Mouse (Mus musculus): ENCODE results near the gene St3gal5. TPM values are rescaled to one million over a fixed set of nuclear protein-coding genes. Genes with fewer than 3 reads are reported as not detected.

Gene St3gal5
- polyA plus RNA-seq, 1 experiment, result 27.6 TPM

GRCm38 (mm10) chr6:72113093-72113702, 15.8 kb downstream of the St3gal5 start:
- Histone ChIP-seq H3K4me3 (ENCODE audit: insufficient read depth, poor library complexity, severe bottlenecking) (no peak overlapping the region), H3K36me3 (ENCODE audit: control insufficient read depth, insufficient read depth) (no peaks in the 10 kb centered on the region), H3ac (ENCODE audit: control insufficient read depth, insufficient read length, low read depth) (no peak overlapping the region), H3K79me3 (ENCODE audit: low read depth) (no peaks in the 10 kb centered on the region), H3K27me3 (ENCODE audit: control insufficient read depth, insufficient read depth, insufficient read length) (no peaks in the 10 kb centered on the region), H3K79me2 (ENCODE audit: control insufficient read depth, insufficient read depth) (peaks cover 10% of the 10 kb centered on the region)
- TF ChIP-seq CTCF (IDR thresholded peaks at IDR 0.05; ENCODE audit: control insufficient read depth, insufficient read depth, insufficient read length) (no peak), MYOD1 (IDR thresholded peaks at IDR 0.05; ENCODE audit: control insufficient read depth, insufficient read length, low read depth) (no peak), CEBPB (IDR thresholded peaks at IDR 0.05; ENCODE audit: low read depth) (no peak), FOSL1 (IDR thresholded peaks at IDR 0.05; ENCODE audit: insufficient read depth, low read length, poor library complexity, severe bottlenecking) (no peak), MAX (IDR thresholded peaks at IDR 0.05) (no peak), USF1 (IDR thresholded peaks at IDR 0.05; ENCODE audit: low read depth) (no peak), MYOG (IDR thresholded peaks at IDR 0.05; ENCODE audit: control insufficient read depth, extremely low read depth, insufficient read length) (no peak)

GRCm38 (mm10) chr6:72114902-72115301, 17.5 kb downstream of the St3gal5 start:
- peaks cover 10% of the 10 kb centered on the region for H3K79me2 ChIP-seq (ENCODE audit: control insufficient read depth, insufficient read depth)
- H3K4me3 ChIP-seq (ENCODE audit: insufficient read depth, poor library complexity, severe bottlenecking), result no peak overlapping the region
- no peaks in the 10 kb centered on the region for H3K27me3 ChIP-seq (ENCODE audit: control insufficient read depth, insufficient read depth, insufficient read length)
- TF ChIP-seq MYOG (IDR thresholded peaks at IDR 0.05; ENCODE audit: control insufficient read depth, extremely low read depth, insufficient read length) (no peak), CTCF (IDR thresholded peaks at IDR 0.05; ENCODE audit: control insufficient read depth, insufficient read depth, insufficient read length) (no peak), USF1 (IDR thresholded peaks at IDR 0.05; ENCODE audit: low read depth) (no peak), CEBPB (IDR thresholded peaks at IDR 0.05; ENCODE audit: low read depth) (no peak), MYOD1 (IDR thresholded peaks at IDR 0.05; ENCODE audit: control insufficient read depth, insufficient read length, low read depth) (no peak), FOSL1 (IDR thresholded peaks at IDR 0.05; ENCODE audit: insufficient read depth, low read length, poor library complexity, severe bottlenecking) (no peak), MAX (IDR thresholded peaks at IDR 0.05) (no peak)
- H3ac ChIP-seq (ENCODE audit: control insufficient read depth, insufficient read length, low read depth), result no peak overlapping the region
- H3K36me3 ChIP-seq (ENCODE audit: control insufficient read depth, insufficient read depth), result no peaks in the 10 kb centered on the region
- H3K79me3 ChIP-seq (ENCODE audit: low read depth), result no peaks in the 10 kb centered on the region

GRCm38 (mm10) chr6:72117322-72117968, 20.1 kb downstream of the St3gal5 start:
- H3ac ChIP-seq (ENCODE audit: control insufficient read depth, insufficient read length, low read depth), result no peak overlapping the region
- H3K79me3 ChIP-seq (ENCODE audit: low read depth), result no peaks in the 10 kb centered on the region
- no peak overlapping the region for H3K4me3 ChIP-seq (ENCODE audit: insufficient read depth, poor library complexity, severe bottlenecking)
- H3K27me3 ChIP-seq (ENCODE audit: control insufficient read depth, insufficient read depth, insufficient read length), result no peaks in the 10 kb centered on the region
- TF ChIP-seq MAX (IDR thresholded peaks at IDR 0.05), result no peak
- TF ChIP-seq CTCF (IDR thresholded peaks at IDR 0.05; ENCODE audit: control insufficient read depth, insufficient read depth, insufficient read length), result no peak
- TF ChIP-seq USF1 (IDR thresholded peaks at IDR 0.05; ENCODE audit: low read depth), result no peak
- TF ChIP-seq MYOG (IDR thresholded peaks at IDR 0.05; ENCODE audit: control insufficient read depth, extremely low read depth, insufficient read length), result no peak
- no peak for TF ChIP-seq MYOD1 (IDR thresholded peaks at IDR 0.05; ENCODE audit: control insufficient read depth, insufficient read length, low read depth)
- no peaks in the 10 kb centered on the region for H3K36me3 ChIP-seq (ENCODE audit: control insufficient read depth, insufficient read depth)
- no peaks in the 10 kb centered on the region for H3K79me2 ChIP-seq (ENCODE audit: control insufficient read depth, insufficient read depth)

GRCm38 (mm10) chr6:72119870-72120269, 22.5 kb downstream of the St3gal5 start:
- H3K4me3 ChIP-seq (ENCODE audit: insufficient read depth, poor library complexity, severe bottlenecking), result no peak overlapping the region
- H3ac ChIP-seq (ENCODE audit: control insufficient read depth, insufficient read length, low read depth), result no peak overlapping the region
- H3K27me3 ChIP-seq (ENCODE audit: control insufficient read depth, insufficient read depth, insufficient read length), result no peaks in the 10 kb centered on the region
- H3K36me3 ChIP-seq (ENCODE audit: control insufficient read depth, insufficient read depth), result no peaks in the 10 kb centered on the region
- H3K79me2 ChIP-seq (ENCODE audit: control insufficient read depth, insufficient read depth), result no peaks in the 10 kb centered on the region
- TF ChIP-seq CTCF (IDR thresholded peaks at IDR 0.05; ENCODE audit: control insufficient read depth, insufficient read depth, insufficient read length) (no peak), USF1 (IDR thresholded peaks at IDR 0.05; ENCODE audit: low read depth) (no peak), MYOG (IDR thresholded peaks at IDR 0.05; ENCODE audit: control insufficient read depth, extremely low read depth, insufficient read length) (no peak), CEBPB (IDR thresholded peaks at IDR 0.05; ENCODE audit: low read depth) (no peak), FOSL1 (IDR thresholded peaks at IDR 0.05; ENCODE audit: insufficient read depth, low read length, poor library complexity, severe bottlenecking) (no peak), MYOD1 (IDR thresholded peaks at IDR 0.05; ENCODE audit: control insufficient read depth, insufficient read length, low read depth) (no peak), MAX (IDR thresholded peaks at IDR 0.05) (no peak)
- no peaks in the 10 kb centered on the region for H3K79me3 ChIP-seq (ENCODE audit: low read depth)

DNA sequence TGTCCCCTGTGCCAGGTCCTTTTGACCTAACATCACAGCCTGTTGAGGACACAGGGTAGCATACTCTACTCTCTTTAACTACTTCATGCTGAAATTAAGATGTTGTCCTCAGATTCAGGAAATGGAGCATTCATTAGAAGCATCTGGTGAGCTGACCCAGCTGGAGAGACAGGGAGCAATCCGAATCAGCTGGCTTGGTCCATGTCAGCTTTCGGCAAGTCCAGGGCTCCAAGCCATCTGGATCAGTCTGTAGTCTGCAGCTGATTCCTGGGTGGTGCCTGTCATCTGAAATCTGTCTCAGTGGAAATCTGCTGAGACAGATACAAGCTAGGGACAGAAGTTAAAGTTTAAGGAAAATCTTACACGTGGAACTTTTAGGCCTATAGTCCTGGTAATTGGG, 23.9 kb downstream of the St3gal5 start:
- no peaks in the 10 kb centered on the region for H3K79me2 ChIP-seq (ENCODE audit: control insufficient read depth, insufficient read depth)
- H3ac ChIP-seq (ENCODE audit: control insufficient read depth, insufficient read length, low read depth), result no peak overlapping the region
- no peaks in the 10 kb centered on the region for H3K27me3 ChIP-seq (ENCODE audit: control insufficient read depth, insufficient read depth, insufficient read length)
- no peaks in the 10 kb centered on the region for H3K36me3 ChIP-seq (ENCODE audit: control insufficient read depth, insufficient read depth)
- TF ChIP-seq MAX (IDR thresholded peaks at IDR 0.05) (no peak), MYOG (IDR thresholded peaks at IDR 0.05; ENCODE audit: control insufficient read depth, extremely low read depth, insufficient read length) (no peak), FOSL1 (IDR thresholded peaks at IDR 0.05; ENCODE audit: insufficient read depth, low read length, poor library complexity, severe bottlenecking) (no peak), CEBPB (IDR thresholded peaks at IDR 0.05; ENCODE audit: low read depth) (no peak), CTCF (IDR thresholded peaks at IDR 0.05; ENCODE audit: control insufficient read depth, insufficient read depth, insufficient read length) (no peak), USF1 (IDR thresholded peaks at IDR 0.05; ENCODE audit: low read depth) (no peak), MYOD1 (IDR thresholded peaks at IDR 0.05; ENCODE audit: control insufficient read depth, insufficient read length, low read depth) (no peak)
- H3K4me3 ChIP-seq (ENCODE audit: insufficient read depth, poor library complexity, severe bottlenecking), result no peak overlapping the region
- H3K79me3 ChIP-seq (ENCODE audit: low read depth), result peaks cover 1% of the 10 kb centered on the region
